Mouse (Mus musculus) ES-E14 (cell line): Measurements from ENCODE around the gene Gm1673.

Source experiments
- CHD2 ChIP-seq: IDR thresholded peaks from 2 replicates; pipeline ENCODE4 v1.6.1; 2014; ENCODE audit warnings: mild to moderate bottlenecking, low read depth, low read length, inconsistent platforms
- ZC3H11A ChIP-seq: IDR thresholded peaks from 2 replicates; pipeline ENCODE4 v1.6.1; 2012; ENCODE audit warnings: low read depth, mild to moderate bottlenecking, inconsistent platforms, low read length, borderline replicate concordance
- ZNF384 ChIP-seq: IDR thresholded peaks from 2 replicates; pipeline ENCODE4 v1.6.1; 2012; ENCODE audit warnings: low read depth, low read length, inconsistent platforms

DNA sequence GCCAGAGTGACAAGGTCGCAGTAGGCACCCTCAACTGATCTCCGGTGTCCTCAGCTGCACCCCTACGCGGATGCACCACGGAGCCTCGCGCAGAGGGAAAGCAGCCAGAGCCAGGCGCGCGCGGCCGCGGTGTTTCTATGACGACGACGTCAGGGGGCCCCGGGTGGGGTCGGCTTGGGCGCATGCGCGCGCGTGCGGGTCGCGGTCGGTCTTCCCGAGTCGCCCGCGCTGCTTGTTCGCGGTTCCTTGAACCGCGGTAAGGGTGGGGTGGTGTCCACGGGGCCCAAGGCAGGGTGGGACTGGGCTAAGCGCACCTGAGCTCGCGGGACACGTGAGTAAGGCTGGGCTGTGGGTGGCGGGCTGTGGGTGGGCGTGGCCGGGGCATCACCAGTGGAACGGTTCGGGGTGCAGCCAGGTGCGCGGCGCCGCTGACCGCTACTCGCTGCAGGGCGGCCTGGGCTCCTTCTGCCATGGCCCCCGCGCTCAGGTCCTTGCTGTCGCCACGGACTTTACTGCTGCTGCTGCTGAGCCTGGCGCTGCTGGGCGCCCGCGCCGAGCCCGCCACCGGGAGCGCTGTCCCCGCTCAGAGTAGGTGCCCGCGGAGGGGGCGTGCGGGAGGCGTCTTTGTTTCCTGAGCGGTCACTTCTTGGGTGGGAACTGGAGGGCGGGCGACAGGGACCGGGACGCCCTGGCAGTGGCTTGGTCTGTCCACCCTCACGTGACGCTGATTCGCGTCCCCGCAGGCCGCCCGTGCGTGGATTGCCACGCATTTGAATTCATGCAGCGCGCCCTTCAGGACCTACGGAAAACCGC, at the start of gene Gm1673:
- TF ChIP-seq ZC3H11A = no peak
- TF ChIP-seq CHD2 = no peak
- no peak for TF ChIP-seq ZNF384
